Mouse (Mus musculus) bone marrow macrophage, adult 2 months (primary cell): Measurements from ENCODE around the gene Hps3.

Experiments used
- CTCF ChIP-seq: IDR thresholded peaks from 2 replicates; pipeline ENCODE4 v1.5.1; 2012; ENCODE audit warnings: low read depth, mild to moderate bottlenecking, low read length, moderate library complexity
- POLR2A ChIP-seq: IDR thresholded peaks from 2 replicates; pipeline ENCODE4 v1.6.1; 2012; ENCODE audit warnings: mild to moderate bottlenecking, low read depth, low read length, borderline replicate concordance

GRCm38 (mm10) chr3:20002786-20003185 lies 32.3 kb downstream of the Hps3 start:
- TF ChIP-seq POLR2A: no peak
- TF ChIP-seq CTCF: peak; percentile 9; the same call in 1 of the 2 replicates
